Mouse (Mus musculus) midbrain, embryonic 13.5 days (tissue): ENCODE data around the gene Ppp2r5d. TPM values are rescaled to one million over a fixed set of nuclear protein-coding genes. Genes with fewer than 3 reads are reported as not detected.

ENCODE experiments used
- ATAC-seq: fragments of 200-750 bp; cut with Nextera tagmentation; 2 replicates; pipeline ENCODE4 v1.8.0; 2017; ENCODE audit warnings: mild to moderate bottlenecking, moderate TSS enrichment, moderate library complexity
- H3K27ac ChIP-seq: fragments of 300-500 bp; sonication (generic); 2 replicates; pipeline ENCODE4 v1.5.1; 2015; ENCODE audit warnings: inconsistent platforms, mild to moderate bottlenecking, moderate library complexity
- H3K27me3 ChIP-seq: fragments of 300-500 bp; sonication (generic); 2 replicates; pipeline ENCODE4 v1.6.1; 2015; ENCODE audit warnings: mild to moderate bottlenecking, inconsistent platforms
- H3K36me3 ChIP-seq: fragments of 300-500 bp; sonication (generic); 2 replicates; pipeline ENCODE4 v1.6.1; 2015; ENCODE audit warnings: mild to moderate bottlenecking, inconsistent platforms
- H3K4me1 ChIP-seq: fragments of 300-500 bp; sonication (generic); replicated peaks from 2 replicates; pipeline ENCODE4 v1.6.1; 2015; ENCODE audit warnings: inconsistent platforms
- H3K4me2 ChIP-seq: fragments of 300-500 bp; sonication (generic); replicated peaks from 2 replicates; pipeline ENCODE4 v1.6.1; 2015; ENCODE audit warnings: moderate library complexity, mild to moderate bottlenecking, inconsistent platforms
- H3K4me3 ChIP-seq: fragments of 300-500 bp; sonication (generic); replicated peaks from 2 replicates; pipeline ENCODE4 v1.5.1; 2015; ENCODE audit warnings: mild to moderate bottlenecking, inconsistent platforms
- H3K9ac ChIP-seq: fragments of 300-500 bp; sonication (generic); replicated peaks from 2 replicates; pipeline ENCODE4 v1.6.1; 2015; ENCODE audit warnings: mild to moderate bottlenecking, inconsistent platforms
- H3K9me3 ChIP-seq: fragments of 300-500 bp; sonication (generic); 2 replicates; pipeline ENCODE4 v1.6.1; 2016; ENCODE audit warnings: mild to moderate bottlenecking, inconsistent platforms
- WGBS: fragments of 180-500 bp; shearing (Covaris S2); methylation state at CpG from one replicate; pipeline ENCODE4 v1.1.7; 2015; 5-methylcytosine and 5-hydroxymethylcytosine counted together
- polyA plus RNA-seq: library from polyadenylated mRNA; unstranded; fragments of >200 nt; fragmentation: Nextera tagmentation; extraction: Ambion mirVana; gene quantifications from 2 replicates; pipeline ENCODE4 v1.2.1, GENCODE M21; 2015

Gene Ppp2r5d
- polyA plus RNA-seq, 1 experiment from 2014 or later = 94.5 TPM

GRCm38 (mm10) chr17:46698515-46698914 lies 6.4 kb downstream of the Ppp2r5d start:
- 95% methylated on average over 6 of the region's 6 CpGs for WGBS

GRCm38 (mm10) chr17:46694517-46695063 lies 10.3 kb downstream of the Ppp2r5d start:
- WGBS = 82% methylated on average over 1 of the region's 1 CpGs
- H3K27ac ChIP-seq = no peak overlapping the region
- H3K4me3 ChIP-seq = no peak overlapping the region
- H3K4me2 ChIP-seq = no peak overlapping the region
- peaks cover 43% of the 10 kb centered on the region for H3K36me3 ChIP-seq
- H3K9ac ChIP-seq = no peak overlapping the region
- no peaks in the 10 kb centered on the region for H3K9me3 ChIP-seq
- H3K27me3 ChIP-seq = no peaks in the 10 kb centered on the region
- no peaks in the 10 kb centered on the region for H3K4me1 ChIP-seq
- ATAC-seq = no peak

More at GRCm38 (mm10) chr17:46698515-46698914, 6.4 kb downstream of the Ppp2r5d start:
- Histone ChIP-seq H3K9ac (no peak overlapping the region), H3K4me1 (peaks cover 27% of the 10 kb centered on the region), H3K9me3 (no peaks in the 10 kb centered on the region), H3K36me3 (peaks cover 37% of the 10 kb centered on the region), H3K27ac (no peak overlapping the region), H3K27me3 (no peaks in the 10 kb centered on the region), H3K4me2 (no peak overlapping the region), H3K4me3 (no peak overlapping the region)
- ATAC-seq = no peak

- no peak overlapping the region for H3K4me2 ChIP-seq
- H3K27me3 ChIP-seq = no peaks in the 10 kb centered on the region
- 96% methylated on average over 2 of the region's 2 CpGs for WGBS
- no peak overlapping the region for H3K27ac ChIP-seq
- no peak for ATAC-seq
- H3K4me1 ChIP-seq = no peaks in the 10 kb centered on the region
- H3K4me3 ChIP-seq = no peak overlapping the region
- no peaks in the 10 kb centered on the region for H3K9me3 ChIP-seq
- peaks cover 36% of the 10 kb centered on the region for H3K36me3 ChIP-seq
- H3K9ac ChIP-seq = no peak overlapping the region
Measured at GRCm38 (mm10) chr17:46691390-46691789, 13.5 kb downstream of the Ppp2r5d start.

GRCm38 (mm10) chr17:46690665-46691064 lies 14.2 kb downstream of the Ppp2r5d start:
- WGBS = 97% methylated on average over 12 of the region's 12 CpGs
- no peak overlapping the region for H3K4me3 ChIP-seq
- H3K4me2 ChIP-seq = no peak overlapping the region
- H3K9me3 ChIP-seq = no peaks in the 10 kb centered on the region
- H3K27me3 ChIP-seq = no peaks in the 10 kb centered on the region
- ATAC-seq = no peak
- H3K4me1 ChIP-seq = no peaks in the 10 kb centered on the region
- no peak overlapping the region for H3K9ac ChIP-seq
- H3K36me3 ChIP-seq = peaks cover 36% of the 10 kb centered on the region
- no peak overlapping the region for H3K27ac ChIP-seq

GRCm38 (mm10) chr17:46685913-46686312 lies 19.0 kb downstream of the Ppp2r5d start:
- H3K4me1 ChIP-seq = peaks cover 10% of the 10 kb centered on the region
- no peak overlapping the region for H3K4me3 ChIP-seq
- H3K4me2 ChIP-seq = no peak overlapping the region
- whole genome bisulfite sequencing = 92% methylated on average over 6 of the region's 6 CpGs
- ATAC-seq = no peak
- no peaks in the 10 kb centered on the region for H3K9me3 ChIP-seq
- no peak overlapping the region for H3K27ac ChIP-seq
- H3K36me3 ChIP-seq = peaks cover 52% of the 10 kb centered on the region
- no peaks in the 10 kb centered on the region for H3K27me3 ChIP-seq
- H3K9ac ChIP-seq = no peak overlapping the region

- Histone ChIP-seq H3K27ac (no peak overlapping the region), H3K27me3 (no peaks in the 10 kb centered on the region), H3K9ac (no peak overlapping the region), H3K4me1 (peaks cover 32% of the 10 kb centered on the region), H3K4me3 (no peak overlapping the region), H3K36me3 (peaks cover 57% of the 10 kb centered on the region), H3K4me2 (no peak overlapping the region), H3K9me3 (no peaks in the 10 kb centered on the region)
- WGBS = 86% methylated on average over 16 of the region's 16 CpGs
- ATAC-seq = no peak
Measured at GRCm38 (mm10) chr17:46682654-46683389, 22.1 kb downstream of the Ppp2r5d start.

- Histone ChIP-seq H3K27ac (peak overlapping the region; percentile 66; the same call in 1 of the 2 replicates), H3K27me3 (no peaks in the 10 kb centered on the region), H3K4me1 (peaks cover 32% of the 10 kb centered on the region), H3K9ac (peak overlapping the region; percentile 80), H3K36me3 (peaks cover 59% of the 10 kb centered on the region), H3K4me3 (peak overlapping the region; percentile 71), H3K4me2 (peak overlapping the region; percentile 92), H3K9me3 (no peaks in the 10 kb centered on the region)
- 27% methylated on average over 12 of the region's 12 CpGs for WGBS
- ATAC-seq = 0 out of 2 replicates have a peak, but pooled peaks have one; percentile 2
Measured at GRCm38 (mm10) chr17:46681466-46682118, 23.3 kb downstream of the Ppp2r5d start.

- ATAC-seq = peak; percentile 97
- Histone ChIP-seq H3K4me2 (peak within 1 kb of the TSS; percentile 92), H3K27me3 (no peaks in the 10 kb centered on the region), H3K36me3 (peaks cover 59% of the 10 kb centered on the region), H3K4me1 (peaks cover 32% of the 10 kb centered on the region), H3K4me3 (peak within 1 kb of the TSS; percentile 71), H3K27ac (peak within 1 kb of the TSS; percentile 91), H3K9me3 (no peaks in the 10 kb centered on the region), H3K9ac (peak within 1 kb of the TSS; percentile 80)
- under 1% methylated on average over 49 of the region's 49 CpGs for WGBS
Measured at GRCm38 (mm10) chr17:46680760-46681373, 24.0 kb downstream of the Ppp2r5d start, which contains the start of gene Klhdc3. TSS of gene Klhdc3 (minus strand) at chr17:46680914.

- peak overlapping the region; percentile 69 for H3K9ac ChIP-seq
- under 1% methylated on average over 34 of the region's 34 CpGs for WGBS
- H3K36me3 ChIP-seq = peaks cover 59% of the 10 kb centered on the region
- H3K4me3 ChIP-seq = peak overlapping the region; percentile 71
- peak overlapping the region; percentile 91 for H3K27ac ChIP-seq
- no peaks in the 10 kb centered on the region for H3K27me3 ChIP-seq
- peaks cover 33% of the 10 kb centered on the region for H3K4me1 ChIP-seq
- ATAC-seq = no peak
- peak overlapping the region; percentile 82 for H3K4me2 ChIP-seq
- no peaks in the 10 kb centered on the region for H3K9me3 ChIP-seq
Measured at GRCm38 (mm10) chr17:46679843-46680759, 24.8 kb downstream of the Ppp2r5d start.

GRCm38 (mm10) chr17:46678911-46679310 lies 26.0 kb downstream of the Ppp2r5d start:
- peak overlapping the region; percentile 69 for H3K9ac ChIP-seq
- H3K27ac ChIP-seq = no peak overlapping the region
- peaks cover 41% of the 10 kb centered on the region for H3K4me1 ChIP-seq
- H3K36me3 ChIP-seq = peaks cover 53% of the 10 kb centered on the region
- H3K4me3 ChIP-seq = peak overlapping the region; percentile 71
- 71% methylated on average over 9 of the region's 9 CpGs for WGBS
- H3K4me2 ChIP-seq = peak overlapping the region; percentile 82
- H3K9me3 ChIP-seq = no peaks in the 10 kb centered on the region
- ATAC-seq = no peak
- no peaks in the 10 kb centered on the region for H3K27me3 ChIP-seq

GRCm38 (mm10) chr17:46678416-46678815 lies 26.5 kb downstream of the Ppp2r5d start, which contains the start of gene Mea1:
TSS of gene Mea1 (plus strand) at chr17:46678793.
- Histone ChIP-seq H3K4me2 (peak within 1 kb of the TSS; percentile 82), H3K4me3 (peak within 1 kb of the TSS; percentile 71), H3K36me3 (peaks cover 48% of the 10 kb centered on the region), H3K4me1 (peaks cover 46% of the 10 kb centered on the region), H3K9me3 (no peaks in the 10 kb centered on the region), H3K27me3 (no peaks in the 10 kb centered on the region), H3K9ac (peak within 1 kb of the TSS; percentile 69), H3K27ac (peak within 1 kb of the TSS; percentile 91; the same call in 1 of the 2 replicates)
- ATAC-seq = no peak
- 79% methylated on average over 9 of the region's 9 CpGs for WGBS
